Mouse (Mus musculus) lung, embryonic 14.5 days (tissue): Measurements from ENCODE around the gene Hlcs. TPM values are rescaled to one million over a fixed set of nuclear protein-coding genes. Genes with fewer than 3 reads are reported as not detected.

ENCODE experiments used
- ATAC-seq: fragments of 200-750 bp; cut with Nextera tagmentation; 2 replicates; pipeline ENCODE4 v1.8.0; 2017; ENCODE audit warnings: mild to moderate bottlenecking, moderate TSS enrichment, moderate library complexity; ENCODE audit not compliant: insufficient read depth
- DNase-seq: peaks from one replicate; pipeline ENCODE4 v3.0.0-alpha.2; 2015
- H3K27ac ChIP-seq: fragments of 300-500 bp; sonication (generic); 2 replicates; pipeline ENCODE4 v1.5.1; 2014; ENCODE audit warnings: low read depth, mild to moderate bottlenecking, moderate library complexity
- H3K27me3 ChIP-seq: fragments of 300-500 bp; sonication (generic); 2 replicates; pipeline ENCODE4 v1.6.1; 2014; ENCODE audit warnings: low read length, control low read depth; ENCODE audit not compliant: insufficient read depth
- H3K36me3 ChIP-seq: fragments of 300-500 bp; sonication (generic); 2 replicates; pipeline ENCODE4 v1.6.1; 2014; ENCODE audit warnings: control low read depth; ENCODE audit not compliant: insufficient read depth
- H3K4me1 ChIP-seq: fragments of 300-500 bp; sonication (generic); 2 replicates; pipeline ENCODE4 v1.6.1; 2014; ENCODE audit warnings: antibody characterized with exemption, control low read depth; ENCODE audit not compliant: insufficient read depth
- H3K4me2 ChIP-seq: fragments of 300-500 bp; sonication (generic); 2 replicates; pipeline ENCODE4 v1.6.1; 2014; ENCODE audit warnings: mild to moderate bottlenecking
- H3K4me3 ChIP-seq: fragments of 300-500 bp; sonication (generic); 2 replicates; pipeline ENCODE4 v1.5.1; 2014; ENCODE audit warnings: low read depth, low read length
- H3K9ac ChIP-seq: fragments of 300-500 bp; sonication (generic); 2 replicates; pipeline ENCODE4 v1.6.1; 2014
- H3K9me3 ChIP-seq: fragments of 300-500 bp; sonication (generic); 2 replicates; pipeline ENCODE4 v1.6.1; 2016; ENCODE audit warnings: low read depth, low read length, control low read depth
- CTCF ChIP-seq: IDR thresholded peaks from 2 replicates; pipeline ENCODE4 v1.5.1; 2016; ENCODE audit warnings: antibody characterized with exemption, low read depth
- WGBS: fragments of 180-500 bp; shearing (Covaris S2); extraction: QIAGEN DNeasy Blood & Tissue Kit; methylation state at CpG from one replicate; pipeline ENCODE4 v1.1.7; 2014; 5-methylcytosine and 5-hydroxymethylcytosine counted together
- polyA plus RNA-seq: library from polyadenylated mRNA; unstranded; fragments of >200 nt; fragmentation: Nextera tagmentation; extraction: Ambion mirVana; gene quantifications from 2 replicates; pipeline ENCODE4 v1.2.1, GENCODE M21; 2014

Hlcs gene
- polyA plus RNA-seq, 1 experiment from 2014 or later = 8.0 TPM

DNA sequence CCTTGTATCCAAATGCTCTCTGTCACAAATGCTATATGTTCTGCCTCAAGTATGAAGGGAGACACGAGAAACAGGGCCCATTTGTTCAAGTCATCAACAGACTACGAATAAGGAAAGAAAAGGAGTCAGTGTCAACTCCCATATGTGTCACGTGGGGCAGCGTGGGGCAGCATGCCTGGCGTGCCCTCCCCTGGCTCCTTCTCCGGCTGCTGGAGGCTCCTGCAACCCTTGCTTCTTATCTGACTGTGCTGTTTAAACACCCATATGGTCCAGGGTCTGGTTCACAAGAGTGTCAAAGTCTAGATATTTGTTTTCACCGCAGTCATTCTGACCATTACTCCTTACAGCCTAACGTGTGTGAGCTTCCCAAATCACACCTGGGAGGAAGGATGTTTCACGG is 25.5 kb downstream of the Hlcs start:
- no peak for DNase-seq
- no peak for ATAC-seq
- WGBS = 52% methylated on average over 9 of the region's 9 CpGs
- Histone ChIP-seq H3K27ac (no peak overlapping the region), H3K36me3 (no peaks in the 10 kb centered on the region), H3K9ac (no peak overlapping the region), H3K9me3 (no peaks in the 10 kb centered on the region), H3K4me3 (no peak overlapping the region), H3K4me2 (no peak overlapping the region), H3K27me3 (no peaks in the 10 kb centered on the region), H3K4me1 (0 out of 2 replicates have a peak, but pooled peaks cover 6% of the 10 kb centered on the region)
- TF ChIP-seq CTCF = no peak

GRCm38 (mm10) chr16:94283972-94284371 is 29.4 kb downstream of the Hlcs start:
- Histone ChIP-seq H3K4me2 (no peak overlapping the region), H3K27ac (no peak overlapping the region), H3K27me3 (no peaks in the 10 kb centered on the region), H3K4me3 (no peak overlapping the region), H3K9me3 (no peaks in the 10 kb centered on the region), H3K9ac (no peak overlapping the region), H3K4me1 (0 out of 2 replicates have a peak, but pooled peaks cover under 1% of the 10 kb centered on the region), H3K36me3 (no peaks in the 10 kb centered on the region)
- ATAC-seq = no peak
- WGBS = 81% methylated on average over 3 of the region's 3 CpGs
- no peak for TF ChIP-seq CTCF
- DNase-seq = no peak

DNA sequence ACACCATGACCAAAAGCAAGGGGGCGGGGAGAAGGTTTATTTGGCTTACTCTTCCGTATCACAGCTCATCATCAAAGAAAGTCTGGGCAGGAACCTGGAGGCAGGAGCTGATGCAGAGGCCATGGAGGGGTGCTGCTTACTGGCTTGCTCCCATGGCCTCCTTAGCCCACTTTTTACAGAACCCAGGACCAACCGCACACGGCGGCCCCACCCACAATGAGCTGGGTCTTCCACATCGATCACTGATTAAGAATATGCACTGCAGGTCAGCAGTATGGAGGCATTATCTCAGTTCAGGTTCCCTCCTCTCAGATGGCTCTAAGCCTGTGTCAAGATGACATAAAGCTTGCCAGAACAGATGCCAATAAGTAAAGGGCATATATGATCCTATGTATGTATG is 42.5 kb downstream of the Hlcs start:
- WGBS = 85% methylated on average over 6 of the region's 6 CpGs
- H3K27ac ChIP-seq = no peak overlapping the region
- no peak overlapping the region for H3K4me2 ChIP-seq
- no peak overlapping the region for H3K9ac ChIP-seq
- no peaks in the 10 kb centered on the region for H3K27me3 ChIP-seq
- 0 out of 2 replicates have a peak, but pooled peaks cover 3% of the 10 kb centered on the region for H3K36me3 ChIP-seq
- H3K4me3 ChIP-seq = no peak overlapping the region
- H3K9me3 ChIP-seq = no peaks in the 10 kb centered on the region
- no peaks in the 10 kb centered on the region for H3K4me1 ChIP-seq
- DNase-seq (no peak), ATAC-seq (no peak)
- TF ChIP-seq CTCF = no peak

GRCm38 (mm10) chr16:94269635-94270034 is 43.7 kb downstream of the Hlcs start:
- Histone ChIP-seq H3K9ac (peak overlapping the region; percentile 27; the same call in 1 of the 2 replicates), H3K27ac (no peak overlapping the region), H3K4me1 (no peaks in the 10 kb centered on the region), H3K27me3 (no peaks in the 10 kb centered on the region), H3K36me3 (0 out of 2 replicates have a peak, but pooled peaks cover 3% of the 10 kb centered on the region), H3K9me3 (no peaks in the 10 kb centered on the region), H3K4me2 (peak overlapping the region; percentile 37), H3K4me3 (no peak overlapping the region)
- DNase-seq (peak; percentile 95), ATAC-seq (peak; percentile 64)
- 3% methylated on average over 9 of the region's 9 CpGs for WGBS
- TF ChIP-seq CTCF = peak; percentile 97

DNA sequence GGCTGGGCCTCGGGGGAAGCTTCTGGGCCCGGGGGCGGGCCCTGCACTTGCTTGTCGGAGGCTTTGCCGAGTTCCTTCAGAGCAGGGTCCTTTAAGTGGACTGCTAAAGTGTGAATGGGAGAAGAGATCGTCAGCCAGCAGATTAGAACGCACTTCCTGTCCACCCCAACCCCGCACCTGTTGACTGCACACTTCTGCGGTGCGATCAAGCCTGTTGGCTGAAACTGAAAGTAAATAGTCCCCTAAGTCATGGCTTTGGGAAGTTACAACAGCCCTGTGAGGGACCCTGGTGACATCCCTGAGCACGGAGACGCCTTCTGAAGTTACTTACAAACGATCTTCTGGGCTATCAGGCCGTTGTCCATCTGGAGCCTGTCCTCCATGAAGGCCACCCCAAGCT is 45.2 kb downstream of the Hlcs start:
- Histone ChIP-seq H3K4me1 (no peaks in the 10 kb centered on the region), H3K4me3 (no peak overlapping the region), H3K9me3 (no peaks in the 10 kb centered on the region), H3K36me3 (0 out of 2 replicates have a peak, but pooled peaks cover 3% of the 10 kb centered on the region), H3K9ac (no peak overlapping the region), H3K27me3 (no peaks in the 10 kb centered on the region), H3K27ac (no peak overlapping the region), H3K4me2 (no peak overlapping the region)
- ATAC-seq = no peak
- no peak for TF ChIP-seq CTCF
- no peak for DNase-seq
- 71% methylated on average over 14 of the region's 14 CpGs for WGBS

- H3K4me1 ChIP-seq = no peaks in the 10 kb centered on the region
- TF ChIP-seq CTCF = no peak
- H3K4me3 ChIP-seq = no peak overlapping the region
- no peaks in the 10 kb centered on the region for H3K27me3 ChIP-seq
- ATAC-seq (no peak), DNase-seq (no peak)
- peak overlapping the region; percentile 39 for H3K4me2 ChIP-seq
- 0 out of 2 replicates have a peak, but pooled peaks cover 3% of the 10 kb centered on the region for H3K36me3 ChIP-seq
- H3K9me3 ChIP-seq = no peaks in the 10 kb centered on the region
- H3K27ac ChIP-seq = 0 out of 2 replicates have a peak overlapping the region, but pooled peaks have one; percentile 7
- 65% methylated on average over 6 of the region's 6 CpGs for WGBS
- H3K9ac ChIP-seq = no peak overlapping the region
Observed at GRCm38 (mm10) chr16:94264611-94265010, 48.8 kb downstream of the Hlcs start.

DNA sequence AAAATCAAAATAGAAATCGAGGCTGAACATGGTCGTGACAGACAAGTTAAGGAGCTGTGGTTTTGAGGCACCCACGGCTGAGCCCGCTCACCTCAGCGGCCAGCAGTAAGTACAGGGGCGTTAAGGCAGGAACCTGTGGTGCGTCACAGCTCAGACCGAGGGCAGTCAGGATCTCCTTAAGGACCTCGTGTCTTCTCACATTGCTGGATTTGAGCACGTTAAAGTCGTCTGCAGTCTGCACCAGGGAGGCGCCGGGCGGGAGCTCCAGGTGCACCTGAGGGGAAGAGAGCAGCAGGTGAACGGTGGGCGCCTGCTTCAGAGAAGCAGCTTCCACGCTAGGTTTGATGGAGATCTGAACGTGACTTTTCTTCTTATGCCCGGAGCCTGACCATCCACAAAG is 50.9 kb downstream of the Hlcs start:
- DNase-seq (no peak), ATAC-seq (no peak)
- Histone ChIP-seq H3K4me3 (no peak overlapping the region), H3K4me2 (no peak overlapping the region), H3K36me3 (no peaks in the 10 kb centered on the region), H3K27me3 (no peaks in the 10 kb centered on the region), H3K9me3 (no peaks in the 10 kb centered on the region), H3K9ac (no peak overlapping the region), H3K4me1 (no peaks in the 10 kb centered on the region), H3K27ac (no peak overlapping the region)
- no peak for TF ChIP-seq CTCF
- 85% methylated on average over 19 of the region's 19 CpGs for WGBS
